Mouse (Mus musculus): ENCODE measurements around the gene Ramp3. TPM values are rescaled to one million over a fixed set of nuclear protein-coding genes. Genes with fewer than 3 reads are reported as not detected.

The Ramp3 gene
- total RNA-seq, 1 experiment from 2014 or later = 13.4 TPM

GRCm38 (mm10) chr11:6670826-6671225 lies 12.5 kb downstream of the Ramp3 start:
- DNase-seq = no peak

GRCm38 (mm10) chr11:6674701-6675100 lies 16.4 kb downstream of the Ramp3 start:
- DNase-seq = no peak

DNA sequence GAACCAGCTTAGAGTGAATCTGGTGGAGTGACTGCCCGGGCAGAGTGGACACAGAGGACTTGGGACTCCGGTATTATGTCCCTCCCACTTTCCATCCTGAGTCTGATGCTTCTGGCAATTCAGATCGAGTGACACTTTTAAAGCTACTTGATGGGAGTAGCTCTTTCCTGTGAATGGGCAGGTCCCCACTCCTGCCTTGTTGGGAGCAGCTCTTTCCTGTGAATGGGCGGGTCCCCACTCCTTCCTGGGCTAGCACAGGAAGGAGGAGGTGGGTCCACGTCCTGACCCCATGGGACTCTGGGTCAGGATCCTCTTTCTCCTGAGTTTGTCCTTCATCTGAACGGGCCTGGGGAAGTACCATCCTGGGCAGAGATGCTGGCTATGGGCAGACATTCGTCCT lies 17.1 kb downstream of the Ramp3 start:
- no peak for DNase-seq

GRCm38 (mm10) chr11:6676641-6677040 lies 18.3 kb downstream of the Ramp3 start:
- no peak for DNase-seq

DNA sequence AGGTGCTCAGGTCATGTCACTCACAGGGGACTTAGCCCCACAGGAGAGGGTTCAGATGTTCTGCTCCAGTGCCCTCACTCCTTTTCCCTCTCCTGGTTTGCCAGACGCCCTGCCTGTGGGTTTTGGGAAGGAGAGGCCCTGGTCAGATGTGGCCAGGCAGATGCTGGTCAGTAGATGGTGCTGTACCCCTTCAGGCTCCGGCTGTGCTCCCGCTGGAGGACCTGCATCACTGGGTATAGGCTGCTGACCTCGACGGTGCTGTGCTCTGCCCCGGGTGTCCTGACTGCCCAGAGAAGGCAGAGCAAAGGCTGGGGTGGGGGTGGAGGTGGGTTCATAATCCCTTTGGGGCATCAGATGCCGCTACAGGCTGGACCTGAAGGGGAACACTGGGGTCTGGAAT lies 19.2 kb downstream of the Ramp3 start:
- peak; percentile 46 for DNase-seq

DNA sequence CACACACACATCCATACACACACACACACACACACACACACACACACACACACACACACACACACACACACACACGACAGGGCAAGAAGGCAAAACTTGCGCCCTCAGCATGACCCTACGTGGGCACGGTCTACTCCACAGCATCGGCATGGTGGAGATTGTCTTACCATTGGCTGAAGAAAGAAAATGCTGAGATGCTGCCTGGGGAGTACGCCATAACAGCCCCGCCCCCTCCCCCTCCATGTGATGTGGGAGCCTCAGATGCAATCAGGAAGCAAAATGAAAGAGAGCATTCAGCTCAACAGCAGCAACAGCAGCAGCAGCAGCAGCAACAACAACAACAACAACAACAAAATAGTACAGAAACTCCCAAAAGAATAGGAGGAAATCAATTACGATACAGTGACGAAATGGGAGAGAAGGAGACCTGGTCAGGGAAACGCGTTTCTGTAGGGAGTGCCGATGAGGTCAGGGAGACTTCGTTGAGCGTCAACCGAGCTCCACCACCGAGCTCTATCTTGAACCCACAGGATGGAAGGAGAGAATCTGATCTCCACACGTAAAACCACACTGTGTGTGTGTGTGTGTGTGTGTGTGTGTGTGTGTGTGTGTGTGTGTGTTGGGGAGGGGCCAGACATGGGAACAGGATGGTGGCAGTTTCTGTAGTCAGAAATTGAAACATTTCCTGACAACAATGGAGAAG lies 21.5 kb downstream of the Ramp3 start:
- DNase-seq = no peak

DNA sequence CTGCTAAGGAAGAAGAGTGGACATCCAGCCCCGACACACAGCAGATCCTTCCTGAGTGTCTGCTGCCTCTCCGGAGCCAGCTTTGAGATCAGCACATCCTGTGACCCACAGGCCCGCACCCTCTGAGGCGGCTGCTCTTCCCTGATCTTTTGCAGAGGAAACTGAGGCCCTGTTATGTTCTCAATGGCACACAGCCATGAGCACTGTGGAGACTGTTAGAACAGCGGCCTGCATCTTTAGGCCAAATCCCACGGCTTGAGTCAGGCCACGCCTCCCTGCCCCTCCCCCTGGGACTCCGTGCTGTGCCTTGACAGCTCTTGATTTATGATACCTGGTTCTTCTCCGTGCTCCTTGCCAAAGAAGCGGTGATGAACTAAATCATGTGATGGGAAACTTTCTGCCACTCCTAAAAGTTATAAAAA lies 22.1 kb downstream of the Ramp3 start:
- peak; percentile 62 for DNase-seq

DNA sequence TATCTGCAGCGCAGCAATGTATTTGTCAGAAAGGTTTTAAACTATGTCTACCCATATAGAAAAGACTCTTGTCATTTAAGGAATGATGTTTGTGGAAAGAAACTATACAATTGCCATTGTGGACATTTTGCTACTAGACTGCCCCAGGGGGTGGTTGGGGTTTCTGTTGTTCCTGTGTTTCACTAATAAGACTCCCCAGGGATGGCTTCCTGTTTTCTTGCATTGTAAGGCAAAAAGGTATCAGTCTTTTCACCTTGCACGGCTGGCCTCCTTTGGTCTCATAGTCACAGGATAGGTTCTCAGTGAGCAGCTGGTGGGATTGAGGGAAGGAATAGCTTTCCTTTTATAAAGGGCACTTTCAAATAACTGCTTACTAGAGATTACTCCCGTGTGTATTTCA lies 26.4 kb downstream of the Ramp3 start:
- DNase-seq = no peak

DNA sequence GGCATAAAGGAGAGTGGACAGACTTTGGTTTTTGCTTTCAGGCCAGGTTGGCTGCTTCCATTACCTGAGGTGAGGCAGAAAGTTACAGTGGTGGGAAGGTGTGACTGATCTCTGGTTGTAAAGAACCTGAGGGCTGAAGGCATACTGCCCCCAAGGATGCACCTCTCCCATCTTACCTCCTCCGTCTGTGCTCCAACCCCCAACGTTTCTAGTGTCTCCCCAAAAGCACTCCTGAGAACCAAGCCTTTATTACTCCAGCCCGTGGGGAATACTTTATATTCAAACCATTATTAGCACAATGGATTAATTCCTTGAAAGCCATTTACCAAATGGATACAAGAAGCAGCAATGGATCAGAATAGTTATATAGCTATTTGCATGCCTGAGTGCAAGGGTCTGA lies 30.6 kb downstream of the Ramp3 start:
- DNase-seq = no peak

DNA sequence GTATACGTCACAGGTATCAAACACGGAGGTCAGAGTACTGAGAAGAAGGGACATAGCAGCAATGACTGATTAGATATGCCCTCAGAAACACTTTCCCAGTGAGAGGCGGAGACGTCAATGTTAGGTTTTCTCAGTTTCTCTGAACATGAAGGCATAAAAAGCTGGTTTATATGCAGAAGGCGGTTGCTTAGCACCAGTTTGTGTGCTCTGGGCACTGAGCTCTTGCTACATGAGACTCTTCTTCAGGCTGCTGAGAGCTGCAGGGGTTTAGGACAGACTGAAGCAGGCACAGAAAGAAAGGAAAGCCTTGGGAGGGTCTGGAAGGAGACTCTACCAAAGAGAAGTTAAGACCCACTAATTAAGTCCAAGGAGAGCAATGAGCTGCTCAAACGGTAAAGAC lies 34.0 kb downstream of the Ramp3 start:
- DNase-seq = no peak

GRCm38 (mm10) chr11:6694114-6694513 lies 35.8 kb downstream of the Ramp3 start:
- DNase-seq = no peak

GRCm38 (mm10) chr11:6695176-6695575 lies 36.9 kb downstream of the Ramp3 start:
- DNase-seq = peak; percentile 82

- no peak for DNase-seq
Observed at GRCm38 (mm10) chr11:6696551-6696950, 38.2 kb downstream of the Ramp3 start.

- DNase-seq = no peak
Observed at GRCm38 (mm10) chr11:6697751-6698150, 39.4 kb downstream of the Ramp3 start.

DNA sequence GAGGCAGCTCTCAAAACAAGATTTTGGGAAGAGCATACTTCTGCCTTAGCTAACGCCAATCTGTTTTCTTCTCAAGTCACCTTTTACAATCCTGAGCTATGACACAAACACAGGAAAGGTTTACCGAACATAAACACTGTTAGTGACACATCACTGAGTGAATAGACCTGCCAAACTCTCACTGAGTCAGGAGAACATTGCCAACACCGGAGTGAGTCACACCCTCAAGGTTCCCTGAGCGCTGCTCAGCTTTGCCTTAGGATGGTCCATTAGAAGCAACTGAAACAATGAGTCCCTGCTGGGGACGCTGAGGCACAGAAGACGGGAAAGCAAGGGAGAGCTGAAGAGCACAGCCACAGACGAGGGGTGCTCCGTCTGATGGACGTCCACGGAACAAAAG lies 40.0 kb downstream of the Ramp3 start:
- DNase-seq = peak; percentile 25

DNA sequence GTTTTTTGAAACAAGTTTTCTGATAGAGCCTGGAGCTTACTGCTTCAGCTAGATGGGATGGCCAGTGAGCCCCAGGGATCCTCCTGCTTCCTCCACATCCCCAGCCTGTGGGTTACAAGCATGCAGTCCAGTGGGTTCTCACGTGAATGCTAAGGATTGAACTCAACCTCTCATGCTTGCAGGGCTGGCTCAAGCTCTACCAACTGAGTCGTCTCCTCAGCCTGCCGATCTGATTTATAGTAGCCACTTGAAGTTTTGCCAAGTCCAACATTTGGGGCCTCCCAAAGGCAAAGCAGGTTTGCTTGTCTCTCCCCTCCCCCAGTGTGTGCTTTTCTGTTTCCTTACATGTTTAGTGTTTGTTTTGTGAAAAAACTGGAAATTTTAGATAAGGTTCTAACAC lies 43.9 kb downstream of the Ramp3 start:
- no peak for DNase-seq

DNA sequence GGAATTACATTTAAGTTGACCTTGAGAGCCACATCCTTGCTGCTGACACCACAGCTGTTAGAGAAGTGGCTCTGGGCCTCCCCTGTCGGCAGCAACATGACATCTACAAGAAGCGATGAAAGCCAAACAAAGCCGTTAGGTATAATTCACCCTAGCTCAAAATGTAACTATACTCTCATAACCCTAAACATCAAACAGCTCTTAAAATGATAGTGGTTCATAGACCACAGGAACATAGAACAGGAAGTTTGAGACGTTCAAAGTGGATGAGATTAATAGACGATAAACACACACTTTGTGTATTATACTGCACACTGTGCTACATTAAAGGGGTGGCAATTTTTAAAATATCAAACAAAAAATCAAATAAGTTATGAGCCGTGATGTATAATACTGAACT lies 46.5 kb downstream of the Ramp3 start:
- DNase-seq = no peak

DNA sequence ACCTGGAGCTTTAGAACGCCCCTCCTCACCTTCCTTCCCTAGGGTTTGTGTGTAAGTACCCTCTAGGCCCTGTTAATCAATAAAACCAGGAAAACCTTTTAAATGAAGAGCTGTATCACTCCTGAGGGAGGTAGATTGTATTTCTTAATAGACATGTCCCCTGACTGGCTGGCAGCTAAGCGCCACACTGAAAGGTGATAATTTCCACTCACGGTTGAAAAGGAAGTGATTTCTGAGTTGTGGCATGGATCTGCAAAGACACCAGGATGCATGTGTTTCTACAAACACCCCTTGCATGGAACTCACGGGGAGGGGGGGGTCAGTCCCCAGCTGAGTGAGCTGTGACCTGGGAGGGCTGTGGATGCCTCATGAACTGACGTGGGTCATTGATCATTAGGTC lies 47.2 kb downstream of the Ramp3 start:
- DNase-seq = no peak

- no peak for DNase-seq
Observed at GRCm38 (mm10) chr11:6706796-6707195, 48.5 kb downstream of the Ramp3 start.

DNA sequence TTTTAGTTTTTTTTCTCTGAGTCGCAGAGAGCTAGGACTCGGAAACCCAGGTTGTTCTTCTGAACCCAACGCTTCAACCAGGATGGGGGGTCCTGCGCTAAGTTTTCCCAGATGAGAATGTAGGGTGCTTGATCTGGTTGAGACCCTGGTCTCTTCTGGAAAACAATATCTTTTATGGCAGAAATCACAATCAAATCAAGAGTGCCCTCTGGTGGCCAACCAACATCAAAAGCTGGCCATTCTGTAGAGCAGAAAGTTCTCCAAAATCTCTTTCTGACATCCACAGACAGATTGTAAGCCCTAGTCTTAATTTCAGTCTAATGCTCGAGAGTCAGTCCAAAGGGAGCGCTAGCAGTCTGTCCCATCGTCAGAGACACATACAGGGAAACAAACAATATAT lies 50.1 kb downstream of the Ramp3 start:
- no peak for DNase-seq

GRCm38 (mm10) chr11:6710409-6710808 lies 52.1 kb downstream of the Ramp3 start:
- DNase-seq = no peak

DNA sequence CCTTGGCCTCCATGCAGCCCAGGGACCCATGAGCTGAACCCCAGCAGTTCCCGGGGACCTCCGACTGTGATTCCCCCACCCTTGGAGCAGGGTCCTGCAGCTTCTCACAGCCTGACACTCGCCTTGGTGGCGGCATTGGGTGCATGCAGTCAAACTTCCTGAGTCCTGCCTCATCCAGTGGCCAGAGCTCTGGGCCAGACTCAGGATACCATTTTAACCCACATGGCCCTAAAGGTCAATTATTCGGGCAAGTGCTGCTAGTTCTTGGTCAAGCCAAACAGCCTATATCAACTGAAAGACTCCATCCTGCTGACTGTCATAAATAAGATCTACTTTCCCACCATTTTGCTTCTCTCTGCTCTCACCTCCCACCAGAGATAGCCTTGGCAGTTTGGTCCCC lies 62.4 kb downstream of the Ramp3 start:
- DNase-seq = no peak

GRCm38 (mm10) chr11:6726921-6727320 lies 68.6 kb downstream of the Ramp3 start:
- no peak for DNase-seq

Data from adrenal gland, postnatal 25 days (tissue).